Mouse (Mus musculus) gastrocnemius, adult 8-10 months (tissue): ENCODE data around the gene Slitrk2. TPM values are rescaled to one million over a fixed set of nuclear protein-coding genes. Genes with fewer than 3 reads are reported as not detected.
A peak's percentile ranks its signal among the peaks of the same experiment; 100 is the strongest.

Experiments used
- DNase-seq, 2 experiments: peaks; one replicate each; pipeline ENCODE4 v3.0.0; 2022; ENCODE audit warnings: low spot score in 2 of 2
- total RNA-seq, 4 experiments: library from RNA; stranded (reverse); gene quantifications; 2 replicates each; pipeline ENCODE4 v1.2.4; 2022

Slitrk2 gene
- total RNA-seq = under 1 TPM; 0.07 to 0.59 (median 0.35) TPM

DNA sequence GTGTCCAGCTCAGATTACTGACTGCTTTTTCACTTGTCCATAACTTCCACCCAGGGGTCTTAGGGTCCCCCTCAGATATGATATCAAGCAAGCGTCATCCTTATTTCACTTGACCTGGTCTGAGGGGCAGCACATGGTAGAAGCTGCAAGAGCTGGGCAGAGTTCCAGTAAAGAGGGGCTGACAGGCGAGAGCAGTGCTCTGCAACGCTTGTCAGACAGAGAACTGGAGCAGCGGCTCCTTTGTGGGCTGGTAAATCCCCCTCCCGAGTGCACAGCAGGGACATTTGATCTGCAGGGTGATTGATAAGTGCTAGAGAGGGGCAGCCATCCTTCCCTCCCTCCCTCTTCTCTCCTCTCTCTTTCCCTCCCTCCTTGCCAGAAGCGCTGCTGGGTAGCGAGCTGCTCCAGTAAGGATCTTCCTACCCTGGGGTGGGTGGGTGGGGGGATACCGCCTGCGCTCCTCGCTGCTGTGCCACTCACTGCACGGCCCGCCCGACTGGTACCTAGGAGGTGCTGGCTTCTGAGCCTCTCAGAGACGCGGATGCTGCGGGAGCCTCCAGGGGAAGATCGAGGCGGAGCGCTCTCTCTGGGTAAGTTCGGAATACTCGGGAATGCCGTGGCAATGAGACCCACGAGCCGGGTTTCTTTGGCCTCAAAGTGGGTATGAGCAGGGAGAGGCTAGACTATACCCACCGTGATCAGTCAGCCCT, at the start of gene Slitrk2:
TSS of gene Slitrk2 (plus strand) at position 408 of the 710 bp plus-strand sequence.
- DNase-seq = no peak

DNA sequence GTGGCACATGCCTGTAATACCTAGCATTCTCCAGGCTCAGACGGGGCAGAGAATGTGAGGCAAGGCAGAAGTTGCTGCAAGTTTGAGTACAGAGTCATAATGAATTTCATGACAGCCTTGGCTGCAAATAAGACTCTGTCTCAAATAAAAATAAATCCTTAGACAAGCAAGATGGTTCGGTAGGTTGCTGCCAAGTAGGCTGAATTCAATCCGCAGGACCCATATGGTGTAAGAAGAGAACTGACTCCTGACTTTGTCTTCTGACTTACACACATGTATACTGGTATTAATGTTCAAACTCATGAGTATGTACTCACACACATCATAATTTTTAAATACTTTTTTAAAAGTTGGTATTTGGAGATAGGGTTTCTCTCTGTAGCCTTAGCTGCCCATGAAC, 43.6 kb upstream of the Slitrk2 start:
- DNase-seq = no peak

DNA sequence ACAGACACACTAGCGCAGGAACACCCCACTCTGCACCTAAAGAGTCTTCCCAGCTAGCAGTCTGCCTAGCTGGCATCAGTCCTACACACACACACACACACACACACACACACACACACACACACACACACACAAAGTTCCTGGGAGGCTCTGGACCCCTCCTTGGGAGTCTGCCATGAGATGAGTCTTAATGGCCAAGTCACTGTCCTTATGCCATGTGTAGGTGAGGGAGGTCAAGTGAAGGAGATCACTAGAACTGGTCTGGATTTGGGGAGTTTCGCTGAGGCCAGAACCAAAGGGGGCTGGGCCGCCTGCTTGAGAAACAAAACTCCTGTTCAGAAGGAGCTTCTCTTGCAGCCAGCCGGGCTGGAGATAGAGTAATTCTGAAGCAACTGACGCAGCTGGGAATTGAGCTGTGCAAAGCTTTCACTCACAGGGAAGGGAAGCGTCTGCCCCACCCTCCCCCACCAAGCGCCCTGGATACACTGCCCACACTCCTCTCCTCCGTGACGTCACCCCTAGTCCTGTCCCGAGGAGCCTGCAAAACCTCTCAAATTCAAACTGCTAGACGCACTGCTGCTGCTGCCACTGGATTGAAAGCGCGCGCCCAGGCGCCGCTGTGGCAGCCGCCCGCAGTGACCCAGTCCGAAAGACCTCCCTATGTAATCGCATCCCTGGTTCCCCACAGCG, 3.5 kb downstream of the Slitrk2 start:
- peak in 1 of 2 experiments; percentile 15 for DNase-seq

DNA sequence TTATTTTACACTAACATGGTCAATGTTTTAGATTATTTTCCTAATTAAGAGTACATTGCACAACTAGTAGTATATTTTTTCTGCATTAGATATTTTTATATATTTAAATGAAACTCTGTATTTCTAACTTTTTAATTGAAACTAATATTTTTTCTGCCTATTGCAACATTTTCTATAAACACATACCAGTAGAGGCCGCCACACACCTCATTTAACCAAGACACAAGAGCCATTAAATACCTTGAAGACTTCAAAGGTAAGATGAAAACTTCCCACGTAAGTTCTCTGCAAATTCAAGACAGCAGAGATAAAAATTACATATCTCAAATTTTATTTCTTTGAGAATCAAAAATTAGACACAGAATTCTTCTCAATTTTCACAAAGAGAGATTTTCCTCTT, 8.2 kb downstream of the Slitrk2 start:
- DNase-seq = no peak

DNA sequence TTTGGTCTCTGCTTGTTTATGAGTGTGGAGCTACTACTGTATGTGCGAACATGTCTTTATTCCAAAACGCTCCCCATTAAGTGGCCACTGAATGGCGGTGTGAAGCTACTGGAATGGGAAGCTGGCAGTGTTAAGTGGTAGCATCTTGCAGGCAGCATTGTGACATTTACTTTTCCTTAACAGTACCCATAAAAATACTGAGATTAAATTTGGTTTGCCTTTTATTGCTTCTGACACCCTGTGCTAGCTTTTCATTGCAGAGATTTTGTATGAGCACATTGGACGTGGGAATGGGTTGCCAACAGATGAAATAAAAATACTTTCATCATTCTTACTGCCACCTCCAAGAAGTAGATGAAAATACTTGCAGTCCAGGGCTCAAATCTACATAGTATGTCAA, 27.8 kb downstream of the Slitrk2 start:
- no peak for DNase-seq

DNA sequence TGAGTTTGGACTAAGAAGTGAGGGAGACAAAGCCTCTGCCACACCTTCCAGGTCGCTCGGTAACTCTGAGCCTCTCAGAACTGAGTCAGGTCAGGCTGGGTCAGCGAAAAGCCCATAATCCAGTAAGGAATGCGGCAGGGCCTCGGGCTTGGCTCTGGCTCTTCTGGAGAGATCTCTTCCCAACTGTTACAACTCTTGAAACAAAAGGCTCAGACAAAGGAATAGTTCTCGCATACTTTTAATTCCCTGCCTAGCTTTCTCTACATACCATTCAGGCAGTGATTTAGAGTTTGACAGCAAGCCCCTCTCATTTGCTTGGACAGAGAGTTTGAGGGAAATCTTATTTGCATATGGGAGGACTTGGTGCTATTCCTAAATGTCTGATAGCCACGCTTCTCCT, 29.5 kb downstream of the Slitrk2 start:
- no peak for DNase-seq
